Mouse (Mus musculus): ENCODE measurements around the gene Emp3. TPM values are rescaled to one million over a fixed set of nuclear protein-coding genes. Genes with fewer than 3 reads are reported as not detected.

Gene Emp3
- polyA plus RNA-seq (2014; fragmentation: Illumina TruSeq; extraction: RNeasy Lipid Tissue Mini Kit (QIAGEN cat#74804); ENCODE audit: low read depth, low replicate concordance) = 0.73 TPM

DNA sequence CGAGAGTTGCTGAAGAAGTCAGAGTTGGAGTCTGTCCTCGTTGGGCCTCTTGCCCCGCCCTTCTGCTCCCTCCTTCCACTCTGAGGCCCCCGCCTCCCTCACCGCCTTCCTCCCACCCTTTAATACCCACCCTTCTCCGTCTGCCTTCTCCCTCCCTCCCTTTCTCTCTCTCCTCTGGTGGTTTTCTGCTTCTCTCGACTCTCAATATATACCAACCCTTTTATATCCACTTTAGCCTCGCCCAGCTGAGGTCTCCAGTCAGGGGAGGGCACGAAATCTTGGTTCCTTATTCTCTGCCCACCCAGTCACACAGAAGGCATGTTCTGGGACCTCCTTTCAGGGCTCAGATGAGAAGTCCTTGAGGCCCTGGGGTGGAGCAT, at the start of gene Emp3:
Gene Emp3, minus strand, starts transcription at position 163 of the 380 bp plus-strand sequence.

GRCm38 (mm10) chr7:45923762-45924428, 2.7 kb upstream of the Emp3 start, which contains the start of gene Ccdc114:
TSS of gene Ccdc114 (plus strand) at chr7:45924072.

GRCm38 (mm10) chr7:45896517-45897257, 24.5 kb downstream of the Emp3 start, which contains the start of the genes Syngr4 and Tmem143:
TSS of gene Syngr4 (minus strand) at chr7:45896714.
TSS of gene Tmem143 (plus strand) at chr7:45896941.

DNA sequence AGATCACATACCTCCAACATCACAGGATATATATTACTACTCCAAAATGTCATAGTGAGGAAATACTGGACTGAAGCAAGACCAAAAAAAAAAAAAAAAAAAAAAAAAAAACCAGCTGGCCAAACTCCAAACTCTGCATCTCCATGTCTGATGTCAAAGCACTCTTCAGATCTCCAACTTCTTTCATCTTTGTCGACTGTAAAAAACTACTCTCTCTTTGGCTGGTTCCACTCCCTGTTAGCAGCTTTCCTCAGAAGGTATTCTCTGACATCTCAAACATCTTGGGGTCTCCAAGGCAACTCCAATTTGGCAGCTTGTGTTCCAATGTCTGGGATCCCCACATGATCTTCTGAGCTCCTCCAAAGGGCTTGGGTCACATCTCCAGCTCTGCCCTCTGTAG, 42.9 kb downstream of the Emp3 start, which contains the start of gene Grin2d:
Gene Grin2d, minus strand, starts transcription at position 101 of the 400 bp plus-strand sequence.

GRCm38 (mm10) chr7:45872624-45873023, 48.6 kb downstream of the Emp3 start, which contains the start of gene Kdelr1:
TSS of gene Kdelr1 (plus strand) at chr7:45872772.

Other genes with a start within 250 kb of the Emp3 start
- not detected for gene Ntn5, start 237.4 kb downstream of the Emp3 start, polyA plus RNA-seq (2014; fragmentation: Illumina TruSeq; extraction: RNeasy Lipid Tissue Mini Kit (QIAGEN cat#74804); ENCODE audit: low read depth, low replicate concordance)
- not detected for gene Sec1, start 227.0 kb downstream of the Emp3 start, polyA plus RNA-seq (2014; fragmentation: Illumina TruSeq; extraction: RNeasy Lipid Tissue Mini Kit (QIAGEN cat#74804); ENCODE audit: low read depth, low replicate concordance)
- gene Car11, start 221.6 kb downstream of the Emp3 start, polyA plus RNA-seq (2014; fragmentation: Illumina TruSeq; extraction: RNeasy Lipid Tissue Mini Kit (QIAGEN cat#74804); ENCODE audit: low read depth, low replicate concordance) = not detected
- gene Dbp, start 216.3 kb downstream of the Emp3 start, polyA plus RNA-seq (2014; fragmentation: Illumina TruSeq; extraction: RNeasy Lipid Tissue Mini Kit (QIAGEN cat#74804); ENCODE audit: low read depth, low replicate concordance) = 1.5 TPM
- gene Rpl18, start 205.9 kb downstream of the Emp3 start, polyA plus RNA-seq (2014; fragmentation: Illumina TruSeq; extraction: RNeasy Lipid Tissue Mini Kit (QIAGEN cat#74804); ENCODE audit: low read depth, low replicate concordance) = 0.65 TPM
- 0.32 TPM for gene Sphk2, start 203.4 kb downstream of the Emp3 start, polyA plus RNA-seq (2014; fragmentation: Illumina TruSeq; extraction: RNeasy Lipid Tissue Mini Kit (QIAGEN cat#74804); ENCODE audit: low read depth, low replicate concordance)
- gene Fam83e, start 200.2 kb downstream of the Emp3 start, polyA plus RNA-seq (2014; fragmentation: Illumina TruSeq; extraction: RNeasy Lipid Tissue Mini Kit (QIAGEN cat#74804); ENCODE audit: low read depth, low replicate concordance) = not detected
- not detected for gene Spaca4, start 195.6 kb downstream of the Emp3 start, polyA plus RNA-seq (2014; fragmentation: Illumina TruSeq; extraction: RNeasy Lipid Tissue Mini Kit (QIAGEN cat#74804); ENCODE audit: low read depth, low replicate concordance)
- not detected for gene Lmtk3, start 137.7 kb downstream of the Emp3 start, polyA plus RNA-seq (2014; fragmentation: Illumina TruSeq; extraction: RNeasy Lipid Tissue Mini Kit (QIAGEN cat#74804); ENCODE audit: low read depth, low replicate concordance)
- gene Sult2b1, start 136.7 kb downstream of the Emp3 start, polyA plus RNA-seq (2014; fragmentation: Illumina TruSeq; extraction: RNeasy Lipid Tissue Mini Kit (QIAGEN cat#74804); ENCODE audit: low read depth, low replicate concordance) = not detected
- 10.8 TPM for gene Cyth2, start 106.8 kb downstream of the Emp3 start, polyA plus RNA-seq (2014; fragmentation: Illumina TruSeq; extraction: RNeasy Lipid Tissue Mini Kit (QIAGEN cat#74804); ENCODE audit: low read depth, low replicate concordance)
- not detected for gene Kcnj14, start 96.6 kb downstream of the Emp3 start, polyA plus RNA-seq (2014; fragmentation: Illumina TruSeq; extraction: RNeasy Lipid Tissue Mini Kit (QIAGEN cat#74804); ENCODE audit: low read depth, low replicate concordance)
- 1.0 TPM for gene Grwd1, start 90.5 kb downstream of the Emp3 start, polyA plus RNA-seq (2014; fragmentation: Illumina TruSeq; extraction: RNeasy Lipid Tissue Mini Kit (QIAGEN cat#74804); ENCODE audit: low read depth, low replicate concordance)
- 78.5 TPM for gene Kdelr1, start 48.6 kb downstream of the Emp3 start, polyA plus RNA-seq (2014; fragmentation: Illumina TruSeq; extraction: RNeasy Lipid Tissue Mini Kit (QIAGEN cat#74804); ENCODE audit: low read depth, low replicate concordance)
- not detected for gene Grin2d, start 43.0 kb downstream of the Emp3 start, polyA plus RNA-seq (2014; fragmentation: Illumina TruSeq; extraction: RNeasy Lipid Tissue Mini Kit (QIAGEN cat#74804); ENCODE audit: low read depth, low replicate concordance)
- not detected for gene Syngr4, start 24.7 kb downstream of the Emp3 start, polyA plus RNA-seq (2014; fragmentation: Illumina TruSeq; extraction: RNeasy Lipid Tissue Mini Kit (QIAGEN cat#74804); ENCODE audit: low read depth, low replicate concordance)
- gene Tmem143, start 24.5 kb downstream of the Emp3 start, polyA plus RNA-seq (2014; fragmentation: Illumina TruSeq; extraction: RNeasy Lipid Tissue Mini Kit (QIAGEN cat#74804); ENCODE audit: low read depth, low replicate concordance) = 1.9 TPM
- 0.40 TPM for gene Ccdc114, start 2.7 kb upstream of the Emp3 start, polyA plus RNA-seq (2014; fragmentation: Illumina TruSeq; extraction: RNeasy Lipid Tissue Mini Kit (QIAGEN cat#74804); ENCODE audit: low read depth, low replicate concordance)
- not detected for gene Abcc6, start 108.9 kb upstream of the Emp3 start, polyA plus RNA-seq (2014; fragmentation: Illumina TruSeq; extraction: RNeasy Lipid Tissue Mini Kit (QIAGEN cat#74804); ENCODE audit: low read depth, low replicate concordance)
- 3.2 TPM for gene Nomo1, start 112.3 kb upstream of the Emp3 start, polyA plus RNA-seq (2014; fragmentation: Illumina TruSeq; extraction: RNeasy Lipid Tissue Mini Kit (QIAGEN cat#74804); ENCODE audit: low read depth, low replicate concordance)
- not detected for gene Kcnj11, start 179.4 kb upstream of the Emp3 start, polyA plus RNA-seq (2014; fragmentation: Illumina TruSeq; extraction: RNeasy Lipid Tissue Mini Kit (QIAGEN cat#74804); ENCODE audit: low read depth, low replicate concordance)